Mouse (Mus musculus) splenic B cell, adult 2 months (primary cell): ENCODE measurements at regions not wholly inside any gene's neighbourhood (a gene's known extent, or its start where the extent isn't known, plus 50 kb on each side); places are given as distances from the start of the nearest gene placed in this dataset.

Source experiments
- DNase-seq: peaks from one replicate; pipeline ENCODE4 v3.0.0-alpha.2; 2011; ENCODE audit warnings: low read depth, low spot score
- H3K27me3 ChIP-seq: 2 replicates; pipeline ENCODE4 v1.6.1; 2012; ENCODE audit warnings: mild to moderate bottlenecking, low read length, moderate library complexity, mixed read lengths; ENCODE audit not compliant: control insufficient read depth, poor library complexity, insufficient read depth, severe bottlenecking
- H3K36me3 ChIP-seq: 2 replicates; pipeline ENCODE4 v1.6.1; 2012; ENCODE audit warnings: mild to moderate bottlenecking, low read length, moderate library complexity, mixed read lengths; ENCODE audit not compliant: control insufficient read depth, poor library complexity, insufficient read depth, severe bottlenecking

DNA sequence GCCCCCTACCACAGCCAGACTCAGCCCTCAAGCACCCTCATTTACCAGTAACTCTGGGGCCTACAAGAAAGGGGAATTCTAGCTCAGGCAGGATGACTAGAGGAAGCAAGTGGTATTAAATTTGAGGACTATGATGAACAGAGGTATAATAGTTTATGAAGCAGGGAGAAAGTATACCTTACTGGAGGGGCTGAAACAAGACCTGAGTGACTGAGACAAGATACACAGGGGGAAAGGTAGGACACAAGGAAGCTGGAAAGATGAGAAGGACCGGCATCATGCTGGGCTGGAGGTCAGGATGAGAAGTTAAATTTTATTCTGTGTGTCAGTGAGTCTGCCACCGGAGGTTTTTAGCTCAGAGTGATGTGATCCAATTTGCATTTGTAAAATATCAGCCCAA, 417.2 kb upstream of the Smim15 start:
- Histone ChIP-seq H3K27me3 (no peaks in the 10 kb centered on the region; the same call in 1 of the 2 replicates), H3K36me3 (no peaks in the 10 kb centered on the region)
- no peak for DNase-seq

DNA sequence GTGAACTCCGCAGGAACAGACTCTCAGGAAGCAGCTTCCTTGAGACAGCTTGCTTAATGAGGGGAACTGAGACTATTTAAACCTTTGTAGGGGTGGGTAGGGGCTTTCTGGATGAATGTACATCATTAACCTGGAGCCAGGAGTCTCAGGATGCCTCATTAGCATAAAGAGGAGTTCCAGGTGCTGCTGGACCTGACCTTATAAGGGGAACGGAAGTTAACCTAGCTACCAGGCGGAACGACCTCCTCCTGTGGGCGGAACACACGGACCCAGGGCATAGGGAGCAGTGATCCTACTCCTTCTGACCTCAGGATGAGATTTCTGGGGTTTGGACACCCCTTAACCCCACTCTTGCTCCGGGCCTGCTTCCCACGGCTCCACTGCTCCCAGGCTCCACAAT, 417.6 kb upstream of the Smim15 start:
- DNase-seq = no peak
- no peaks in the 10 kb centered on the region for H3K36me3 ChIP-seq
- H3K27me3 ChIP-seq = no peaks in the 10 kb centered on the region; the same call in 1 of the 2 replicates

DNA sequence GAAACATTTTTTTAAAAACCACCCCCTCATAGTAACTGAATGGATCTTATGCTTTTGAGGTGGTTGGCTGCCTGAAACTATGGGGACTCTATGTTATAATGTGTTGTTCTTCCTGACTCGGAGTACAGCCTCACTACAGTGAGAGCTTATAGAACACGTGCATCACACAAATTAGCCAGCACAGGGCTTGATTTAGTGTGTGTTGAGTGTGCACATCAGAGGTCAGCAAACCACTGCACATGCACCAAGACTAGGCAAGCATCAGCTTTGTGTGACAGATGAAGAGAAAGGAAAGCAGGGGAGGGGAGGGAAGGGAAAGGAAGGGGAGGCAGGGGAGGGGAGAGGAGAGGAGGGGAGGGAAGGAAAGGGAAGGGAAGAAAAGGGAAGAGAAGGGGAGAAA, 422.9 kb upstream of the Smim15 start:
- DNase-seq = no peak
- no peaks in the 10 kb centered on the region for H3K36me3 ChIP-seq
- H3K27me3 ChIP-seq = no peaks in the 10 kb centered on the region

DNA sequence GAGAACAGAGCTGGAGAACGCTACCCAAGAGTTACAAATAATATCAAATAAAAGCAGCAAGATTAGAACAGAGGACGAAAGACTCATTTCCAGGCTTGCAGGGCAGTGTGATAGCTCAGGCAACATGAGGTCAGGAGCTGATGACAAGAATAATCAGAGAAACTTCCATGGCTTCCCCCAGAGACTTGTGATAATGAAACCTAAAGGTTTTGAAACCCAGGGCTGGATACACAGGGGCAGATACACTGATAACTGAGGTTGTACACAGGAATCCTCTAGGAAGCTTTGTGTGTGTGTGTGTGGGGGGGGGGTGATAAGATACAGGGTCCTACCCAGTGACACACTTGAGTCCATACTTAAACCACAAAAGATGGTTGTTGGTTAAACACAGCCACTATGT, 423.4 kb upstream of the Smim15 start:
- no peaks in the 10 kb centered on the region for H3K27me3 ChIP-seq
- DNase-seq = no peak
- no peaks in the 10 kb centered on the region for H3K36me3 ChIP-seq

DNA sequence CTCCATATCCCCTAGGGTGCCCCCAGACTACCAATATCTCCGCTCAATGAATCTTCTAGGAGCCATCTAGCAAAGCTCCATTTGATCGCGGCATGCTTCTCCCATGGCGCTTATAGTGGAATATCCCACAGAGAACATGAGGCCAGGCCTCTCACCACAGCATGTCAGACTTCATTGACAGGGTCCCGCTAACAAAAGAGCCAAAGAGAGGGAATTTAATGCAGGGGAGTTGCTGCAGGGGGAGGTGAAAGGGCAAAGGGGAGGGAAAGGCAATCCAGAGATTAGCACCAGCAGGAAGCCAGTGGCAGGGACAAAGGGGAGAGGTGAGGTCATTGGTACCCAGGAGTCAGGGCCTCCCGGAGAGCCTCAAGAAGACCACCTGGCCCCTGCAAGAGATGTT, 424.0 kb upstream of the Smim15 start:
- DNase-seq = no peak
- no peaks in the 10 kb centered on the region for H3K27me3 ChIP-seq

DNA sequence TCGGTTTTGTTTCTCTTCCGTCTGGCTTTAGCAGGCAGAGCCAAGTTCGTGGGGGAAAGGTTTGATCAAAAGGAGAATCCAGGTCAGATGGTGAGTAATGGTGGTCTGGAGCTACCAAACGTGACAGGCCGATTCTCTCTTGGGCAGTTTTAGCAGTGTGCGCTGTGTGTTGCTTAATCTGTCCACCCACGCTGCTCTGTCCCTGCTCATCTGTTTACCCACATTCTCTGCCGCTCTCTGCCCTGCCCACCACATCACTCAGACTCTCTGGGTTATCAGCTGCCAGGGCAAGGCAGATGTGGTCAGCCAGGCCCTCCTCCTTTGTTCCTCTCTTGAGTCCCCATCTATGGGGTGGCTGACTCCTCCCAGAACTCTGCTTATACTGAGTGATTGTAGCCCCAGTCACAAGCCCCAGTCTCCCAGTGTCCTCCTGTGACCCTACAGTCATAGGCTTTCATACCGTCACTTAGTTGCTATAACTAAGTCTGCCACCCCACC, 424.8 kb upstream of the Smim15 start:
- no peaks in the 10 kb centered on the region for H3K36me3 ChIP-seq
- H3K27me3 ChIP-seq = no peaks in the 10 kb centered on the region
- DNase-seq = no peak

More for the DNA sequence above, 424.0 kb upstream of the Smim15 start:
- H3K36me3 ChIP-seq = no peaks in the 10 kb centered on the region

DNA sequence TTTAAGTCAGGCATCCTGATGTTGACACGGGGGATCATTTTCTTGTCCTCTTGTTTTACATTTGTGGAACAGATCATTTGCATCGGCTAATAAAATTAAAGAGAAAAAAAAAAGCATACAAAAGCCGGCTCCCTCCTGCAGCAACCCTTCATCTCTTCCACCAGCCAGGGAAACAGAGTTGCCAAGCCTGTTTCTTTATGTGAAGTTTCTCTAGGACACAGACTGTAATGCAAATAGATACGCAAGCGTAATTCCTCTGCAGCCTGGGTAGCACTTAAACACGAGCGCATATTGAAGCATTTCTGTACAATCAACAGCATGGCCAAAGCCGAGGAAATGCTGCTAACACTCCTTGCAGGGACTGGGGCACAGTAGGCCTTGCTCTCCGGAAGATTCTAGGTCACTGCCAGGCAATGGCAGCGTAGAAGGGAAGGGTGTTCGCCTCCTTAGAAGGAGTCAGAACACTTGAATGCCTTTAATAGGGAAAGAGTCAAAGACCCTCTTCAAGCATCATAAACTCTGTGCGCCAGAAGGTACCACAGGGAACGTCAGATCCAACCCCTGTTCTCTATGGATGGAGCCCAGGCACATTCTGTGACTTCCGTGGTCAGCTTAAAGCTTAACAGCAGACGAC, 425.3 kb upstream of the Smim15 start:
- H3K27me3 ChIP-seq = no peaks in the 10 kb centered on the region
- DNase-seq = no peak
- no peaks in the 10 kb centered on the region for H3K36me3 ChIP-seq

DNA sequence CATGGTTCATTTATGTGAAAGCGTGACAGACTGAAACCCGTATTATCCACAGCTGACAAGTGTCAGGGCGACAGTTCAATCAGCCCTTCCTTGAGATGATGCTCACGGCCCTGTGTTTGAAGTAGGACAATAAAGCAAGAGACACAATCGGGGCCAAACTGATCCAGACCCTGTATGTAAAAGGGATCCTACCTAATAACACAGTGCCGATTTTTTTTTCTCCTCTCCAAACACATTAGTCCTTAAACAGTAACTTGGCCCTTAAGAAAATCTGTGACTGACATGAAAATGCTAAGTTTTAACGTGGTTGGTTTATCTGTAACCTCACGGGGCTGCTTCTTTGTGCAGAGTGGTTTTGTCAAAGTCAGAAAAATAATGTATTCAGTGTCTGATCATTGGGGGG, 425.9 kb upstream of the Smim15 start:
- H3K36me3 ChIP-seq = no peaks in the 10 kb centered on the region
- no peaks in the 10 kb centered on the region for H3K27me3 ChIP-seq
- DNase-seq = no peak

DNA sequence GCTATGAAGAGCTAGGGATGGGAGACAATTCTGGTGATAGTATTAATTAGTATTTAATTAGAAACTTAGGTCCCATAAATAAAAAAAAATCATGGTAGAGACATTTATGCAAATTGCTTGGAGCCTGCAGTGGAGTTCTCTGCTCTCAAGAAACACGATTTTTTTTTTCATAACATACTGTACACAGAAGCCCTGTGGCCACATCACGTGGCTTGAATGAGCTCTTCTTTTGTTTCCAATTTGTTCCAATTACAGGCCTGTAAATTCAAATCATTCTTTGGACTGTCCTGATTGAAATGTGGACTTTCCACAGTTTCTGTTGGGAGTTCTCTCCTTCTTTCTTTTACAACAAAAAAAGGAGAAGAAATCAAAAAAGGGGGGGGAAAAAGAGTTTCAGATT, 426.7 kb upstream of the Smim15 start:
- no peaks in the 10 kb centered on the region for H3K27me3 ChIP-seq
- DNase-seq = no peak
- no peaks in the 10 kb centered on the region for H3K36me3 ChIP-seq

DNA sequence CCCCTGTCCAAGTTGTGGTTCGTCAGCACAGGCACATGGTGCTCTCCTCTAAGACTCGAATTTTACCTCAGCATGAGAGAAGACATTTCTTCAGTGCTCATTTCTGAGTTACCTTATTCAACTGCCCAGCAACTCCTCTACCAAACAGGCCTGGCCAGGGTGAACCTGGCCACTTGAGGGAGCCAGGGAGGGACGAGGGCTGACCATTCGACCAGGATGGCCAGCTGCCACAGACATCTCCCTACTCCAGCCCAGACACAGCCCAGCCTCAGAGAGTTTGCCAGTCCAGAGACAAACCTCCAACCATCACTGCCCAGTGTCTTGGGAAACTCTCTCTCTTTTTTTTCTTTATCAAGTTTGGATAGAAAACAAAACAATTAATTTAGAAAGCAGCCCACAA, 427.5 kb upstream of the Smim15 start:
- H3K36me3 ChIP-seq = no peaks in the 10 kb centered on the region
- no peak for DNase-seq
- no peaks in the 10 kb centered on the region for H3K27me3 ChIP-seq

DNA sequence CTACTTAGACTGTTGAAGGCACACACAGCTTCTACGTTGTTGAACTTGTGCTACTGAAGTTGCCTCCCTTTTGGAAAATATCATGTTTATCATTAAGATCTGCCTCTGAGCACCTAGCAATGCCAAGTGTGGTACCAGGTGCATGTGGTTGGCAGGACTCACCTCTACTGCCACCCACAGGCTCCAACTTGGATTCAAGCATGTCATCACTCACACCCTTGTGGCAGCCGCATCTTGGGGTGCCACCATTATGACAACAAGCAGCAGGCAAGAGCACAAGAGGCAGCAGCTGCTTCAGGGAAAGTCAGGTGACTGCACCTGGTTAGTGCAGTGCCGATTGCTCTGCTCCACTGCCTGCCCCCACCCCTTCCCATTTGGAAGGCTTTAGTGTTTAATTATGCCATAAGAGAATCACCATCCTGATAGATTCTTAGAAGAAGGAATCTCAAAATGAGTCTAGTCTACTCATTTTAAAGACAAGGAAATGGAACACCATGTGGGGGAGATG, 435.2 kb upstream of the Smim15 start:
- Histone ChIP-seq H3K27me3 (no peaks in the 10 kb centered on the region), H3K36me3 (no peaks in the 10 kb centered on the region)
- no peak for DNase-seq

DNA sequence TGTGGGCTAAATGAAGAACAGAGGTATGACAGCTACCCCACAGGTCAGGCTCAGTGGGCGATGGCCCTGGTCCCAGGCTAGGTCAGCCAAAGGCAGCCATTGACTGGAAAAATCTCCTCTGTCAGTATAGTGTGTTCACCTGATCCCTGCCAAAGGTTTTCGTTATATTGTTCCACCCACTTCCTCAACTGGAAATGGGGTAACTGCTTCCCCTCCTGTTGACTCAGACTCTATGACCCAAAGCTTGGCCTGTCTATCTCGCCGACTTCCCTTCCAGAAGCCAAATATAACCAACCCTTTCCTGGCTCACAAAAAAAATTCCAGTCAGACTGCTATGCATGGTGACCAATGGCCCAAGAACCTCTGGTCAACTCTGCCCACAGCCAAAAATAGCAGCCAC, 437.0 kb upstream of the Smim15 start:
- DNase-seq = no peak
- Histone ChIP-seq H3K36me3 (no peaks in the 10 kb centered on the region), H3K27me3 (no peaks in the 10 kb centered on the region)

DNA sequence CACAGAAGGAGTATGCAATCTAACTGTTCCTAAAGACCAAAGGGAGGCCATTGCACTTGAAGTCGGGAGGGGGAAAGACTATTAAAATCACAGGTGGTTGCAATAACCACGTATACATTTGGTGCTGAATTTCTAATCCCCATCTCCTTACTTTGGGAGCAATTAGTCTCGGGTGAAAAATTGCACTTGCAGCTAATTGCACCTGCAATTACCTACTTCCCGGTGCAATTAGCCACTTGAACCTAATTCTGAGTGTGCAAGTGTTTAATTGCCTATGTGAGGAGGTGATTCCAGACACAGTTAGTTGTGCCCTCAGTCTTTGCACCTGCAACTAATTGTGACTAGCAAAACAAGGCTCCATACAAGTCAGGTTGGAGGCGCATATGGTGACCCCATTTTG, 442.1 kb upstream of the Smim15 start:
- no peaks in the 10 kb centered on the region for H3K27me3 ChIP-seq

DNA sequence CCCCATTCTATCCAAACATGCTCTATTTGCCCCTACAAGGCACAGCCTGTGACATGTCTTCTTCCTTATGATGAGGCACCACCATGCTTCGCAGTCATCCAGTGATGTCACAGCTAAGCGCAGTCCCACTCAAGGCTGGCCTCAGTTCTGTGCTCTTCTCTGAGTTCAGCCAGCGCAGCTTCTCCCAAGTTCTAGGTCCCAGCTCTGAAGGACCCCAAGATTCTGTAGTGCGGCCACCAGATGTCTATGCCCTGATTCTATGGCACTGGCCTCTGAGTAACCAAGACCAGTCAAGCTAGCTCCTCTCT, 443.2 kb upstream of the Smim15 start:
- no peaks in the 10 kb centered on the region for H3K36me3 ChIP-seq
- no peak for DNase-seq
- H3K27me3 ChIP-seq = no peaks in the 10 kb centered on the region

More for the DNA sequence above, 442.1 kb upstream of the Smim15 start:
- no peaks in the 10 kb centered on the region for H3K36me3 ChIP-seq
- DNase-seq = no peak

DNA sequence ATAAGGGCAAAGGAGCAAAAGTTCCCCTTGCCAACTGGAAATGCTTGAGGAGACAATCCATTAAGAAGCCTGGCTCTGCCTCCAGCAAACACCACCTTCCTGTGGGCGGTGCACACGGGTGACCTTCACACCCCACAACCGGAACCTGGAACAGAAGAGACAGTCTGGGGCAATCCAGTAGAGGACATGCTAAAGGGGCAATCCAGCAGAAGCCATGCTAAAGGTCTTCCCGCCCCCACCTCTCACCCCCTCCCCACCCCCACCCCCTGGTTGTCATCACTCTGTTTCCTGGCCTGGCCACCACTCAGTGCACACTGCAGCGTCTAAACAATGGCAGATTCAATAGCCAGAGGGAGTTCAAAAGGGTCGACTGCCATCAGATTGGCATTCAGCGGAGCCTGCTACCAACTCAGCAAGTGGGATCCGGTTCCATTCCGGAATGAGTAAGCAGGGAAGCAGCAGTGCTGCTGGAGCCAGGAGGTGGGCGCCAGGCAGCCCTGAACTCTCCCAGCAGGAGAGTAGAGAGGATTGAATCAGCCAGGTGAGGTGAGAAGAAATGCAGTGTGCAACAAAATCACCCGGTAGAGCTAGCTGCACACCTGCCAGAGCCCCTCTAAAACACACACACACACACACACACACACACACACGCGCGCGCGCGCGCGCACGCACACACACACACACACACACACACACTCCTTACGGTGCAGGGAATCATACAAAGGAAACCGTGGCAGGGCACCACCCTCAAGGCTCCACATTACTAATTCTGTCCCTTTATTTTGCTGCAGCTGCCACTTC, 443.7 kb upstream of the Smim15 start:
- Histone ChIP-seq H3K27me3 (no peaks in the 10 kb centered on the region), H3K36me3 (no peaks in the 10 kb centered on the region)
- DNase-seq = no peak
